Mouse (Mus musculus) frontal cortex, adult (tissue): Measurements from ENCODE around the gene Ciao2a.

Experiments
- ATAC-seq: cut with Nextera tagmentation; 2 replicates; pipeline ENCODE4 v1.9.2; 2017; ENCODE audit warnings: mild to moderate bottlenecking, moderate library complexity, mixed read lengths; ENCODE audit not compliant: low TSS enrichment

Ciao2a gene

DNA sequence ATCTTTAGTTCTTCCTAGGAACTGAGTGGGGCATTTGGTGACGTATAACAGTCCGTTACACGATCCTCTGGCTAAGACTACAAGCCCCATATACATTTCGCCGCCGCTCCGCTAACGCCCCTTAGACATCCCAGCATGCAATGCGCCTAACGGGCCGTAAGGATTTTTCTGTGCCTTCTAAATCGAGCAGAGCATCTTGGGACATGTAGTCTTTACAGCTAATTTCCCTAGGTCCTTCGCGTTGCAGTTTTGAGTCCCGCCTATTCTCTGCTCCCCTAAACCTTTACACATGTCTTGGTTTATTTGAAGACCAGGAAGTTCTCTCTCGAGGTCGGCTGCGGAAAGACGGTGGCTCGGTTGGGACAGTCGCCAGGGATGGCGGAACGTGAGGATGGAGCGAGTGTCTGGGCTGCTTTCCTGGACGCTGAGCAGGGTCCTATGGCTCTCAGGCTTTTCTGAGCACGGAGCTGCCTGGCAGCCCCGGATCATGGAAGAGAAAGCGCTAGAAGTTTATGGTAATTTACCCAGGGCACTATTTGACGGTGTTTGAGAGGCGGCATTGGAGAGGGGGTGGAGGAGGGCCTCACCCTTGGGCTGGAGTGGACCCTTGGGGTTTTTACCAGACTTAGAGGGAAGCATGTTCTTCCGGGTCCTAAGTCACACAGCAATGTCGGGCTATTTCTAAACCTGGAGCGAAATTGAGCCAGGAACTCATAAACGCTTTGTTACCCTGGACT is at the start of gene Ciao2a, which contains the start of gene Snx1:
TSS of gene Ciao2a (plus strand) at position 156 of the 737 bp plus-strand sequence.
TSS of gene Snx1 (minus strand) at position 132 of the 737 bp plus-strand sequence.
- ATAC-seq = peak; percentile 76

DNA sequence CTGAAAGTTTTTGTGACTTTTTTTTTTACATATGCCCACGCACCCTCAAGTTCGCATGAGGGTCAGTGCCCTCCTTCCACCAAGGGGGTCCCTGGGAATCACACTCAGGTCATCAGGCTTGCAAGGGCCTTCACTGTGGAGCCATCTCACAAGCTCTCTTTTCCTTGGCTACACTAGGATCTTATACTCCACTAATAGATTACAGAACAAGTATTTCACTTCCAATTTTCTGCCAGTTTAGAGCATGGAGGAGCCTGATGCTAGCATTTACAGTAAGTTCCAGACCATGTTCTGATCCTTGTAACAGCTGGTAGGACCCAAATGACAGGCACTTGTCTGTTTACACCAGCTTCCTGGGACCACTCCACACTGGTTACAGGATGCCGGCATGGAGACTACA is 48.3 kb upstream of the Ciao2a start:
- ATAC-seq = no peak

DNA sequence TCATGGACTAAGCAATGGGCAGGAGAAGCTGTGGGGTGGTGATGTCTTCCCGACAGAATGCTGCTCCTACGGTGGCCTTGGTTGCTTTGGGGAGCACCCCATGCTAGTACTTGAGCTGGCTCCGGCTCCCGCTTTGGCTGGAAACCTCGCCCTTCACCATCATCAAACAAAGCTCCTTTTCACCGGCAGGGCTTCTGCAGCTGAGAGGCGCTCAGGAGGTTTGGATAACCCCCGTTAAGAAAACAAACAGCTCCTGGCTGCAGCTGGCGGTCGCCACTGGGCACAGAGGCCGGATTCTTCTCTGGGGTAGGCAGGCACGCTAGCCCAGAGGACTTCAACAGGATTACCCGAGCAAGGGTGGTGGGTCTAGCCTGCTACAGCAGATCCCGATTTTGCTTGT is 47.9 kb upstream of the Ciao2a start:
- ATAC-seq = no peak; the same call in 1 of the 2 replicates

DNA sequence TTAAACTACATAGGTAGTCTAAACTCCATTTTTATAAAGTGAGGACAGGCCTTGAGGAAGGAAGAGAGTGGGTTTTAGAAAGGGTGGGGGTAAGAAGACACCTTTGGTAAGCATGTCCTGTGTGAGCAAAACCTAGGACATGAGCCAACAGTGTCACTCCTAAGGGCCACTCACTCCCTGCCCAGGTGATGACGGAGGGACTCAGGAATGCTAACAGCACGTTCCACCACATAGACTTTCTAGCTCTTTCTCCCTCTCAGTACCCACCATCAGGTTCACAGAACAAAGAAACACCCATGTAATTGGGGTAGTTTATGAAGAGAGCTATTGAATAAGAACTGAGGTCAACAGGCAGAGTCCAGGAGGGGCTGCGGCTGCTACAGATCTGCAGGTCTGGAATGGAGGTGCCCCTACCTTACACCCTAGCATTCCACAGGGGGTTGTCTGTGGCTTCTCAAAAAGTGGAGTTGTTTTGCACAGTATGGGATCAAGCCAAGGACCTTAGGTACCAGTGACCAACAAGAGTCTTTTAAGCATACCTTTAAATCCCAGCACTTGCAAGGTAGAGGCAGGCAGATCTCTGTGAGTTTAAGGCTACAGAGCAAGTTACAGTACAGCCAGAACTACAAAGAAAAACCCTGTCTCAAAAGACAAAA is 45.5 kb upstream of the Ciao2a start:
- no peak for ATAC-seq

DNA sequence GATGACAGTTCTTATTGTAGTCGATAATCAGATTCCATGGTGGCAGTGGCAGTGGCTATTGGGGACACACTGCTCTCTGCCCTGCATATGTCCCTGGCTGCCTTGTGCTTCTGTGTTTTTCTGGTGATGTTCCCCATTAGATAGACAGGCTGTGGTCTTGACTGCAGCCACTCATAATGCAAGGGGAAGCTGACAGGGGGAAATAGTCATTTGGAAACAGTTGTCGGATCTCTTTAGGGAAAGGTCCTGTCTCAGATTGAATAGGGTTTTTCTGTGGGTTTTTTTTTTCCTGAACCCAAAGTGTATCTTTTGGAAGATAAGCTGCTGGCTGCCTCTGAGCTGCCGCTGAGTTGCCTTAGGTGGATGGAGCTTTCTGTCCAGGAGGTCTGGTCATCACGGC is 44.4 kb upstream of the Ciao2a start:
- no peak for ATAC-seq

DNA sequence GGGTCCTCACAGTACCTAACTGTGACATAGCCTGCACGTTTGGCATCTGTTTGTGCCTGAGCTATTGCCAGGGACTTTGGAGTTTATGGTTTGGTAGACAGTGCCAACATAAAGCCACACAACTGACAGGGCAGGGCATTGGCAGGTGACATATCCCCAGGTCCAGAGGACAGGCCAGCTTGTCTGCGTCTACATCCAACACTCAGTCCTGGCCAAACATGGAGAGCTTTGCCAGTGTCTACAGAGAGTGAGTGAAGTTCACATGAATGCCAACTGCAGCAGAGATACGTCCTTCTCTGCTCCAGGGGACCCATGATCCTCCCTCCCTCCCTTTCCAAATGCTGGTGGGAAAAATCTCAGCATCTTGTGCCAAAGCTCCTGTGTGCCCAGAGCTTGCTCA is 42.2 kb upstream of the Ciao2a start:
- ATAC-seq = no peak

DNA sequence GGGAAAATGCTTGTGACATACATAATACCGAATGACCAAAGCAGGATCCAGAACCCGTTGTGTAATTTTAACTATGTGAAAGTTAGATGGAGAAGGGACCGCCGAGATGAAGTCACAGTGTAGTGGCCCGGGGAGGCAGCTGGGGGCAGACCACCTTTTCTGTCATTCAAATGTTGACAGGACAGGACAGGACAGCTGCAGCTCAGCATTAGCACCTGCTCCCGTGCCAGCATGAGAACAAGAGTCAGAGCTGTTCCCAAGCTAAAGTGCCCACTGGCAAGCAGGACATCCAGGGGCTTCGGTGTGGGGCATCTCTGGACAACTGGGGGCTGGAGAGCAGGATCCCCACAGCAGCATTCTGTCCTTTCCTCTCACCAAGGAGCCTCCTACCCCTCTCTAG is 39.3 kb upstream of the Ciao2a start:
- no peak for ATAC-seq

DNA sequence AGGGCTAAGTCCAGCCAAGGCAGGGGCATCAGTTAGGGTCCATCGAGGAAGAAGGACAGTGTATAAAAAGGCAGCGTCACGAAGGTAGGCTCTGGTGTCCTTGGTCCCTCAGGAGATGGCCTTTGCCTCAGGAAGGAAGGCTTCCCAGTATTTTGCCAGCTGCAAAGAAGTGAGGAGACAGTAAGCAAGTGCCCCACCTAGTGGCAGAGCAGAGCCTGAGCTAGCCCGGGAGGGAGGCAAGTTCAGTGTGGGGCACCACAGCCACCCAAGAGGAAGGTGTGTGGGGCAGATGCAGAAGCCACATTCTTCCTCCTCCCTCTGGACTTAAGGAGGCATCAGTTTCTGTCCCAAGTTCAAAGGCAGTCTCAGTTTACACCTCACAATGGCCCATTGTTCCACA is 38.0 kb upstream of the Ciao2a start:
- ATAC-seq = peak; percentile 50; the same call in 1 of the 2 replicates

DNA sequence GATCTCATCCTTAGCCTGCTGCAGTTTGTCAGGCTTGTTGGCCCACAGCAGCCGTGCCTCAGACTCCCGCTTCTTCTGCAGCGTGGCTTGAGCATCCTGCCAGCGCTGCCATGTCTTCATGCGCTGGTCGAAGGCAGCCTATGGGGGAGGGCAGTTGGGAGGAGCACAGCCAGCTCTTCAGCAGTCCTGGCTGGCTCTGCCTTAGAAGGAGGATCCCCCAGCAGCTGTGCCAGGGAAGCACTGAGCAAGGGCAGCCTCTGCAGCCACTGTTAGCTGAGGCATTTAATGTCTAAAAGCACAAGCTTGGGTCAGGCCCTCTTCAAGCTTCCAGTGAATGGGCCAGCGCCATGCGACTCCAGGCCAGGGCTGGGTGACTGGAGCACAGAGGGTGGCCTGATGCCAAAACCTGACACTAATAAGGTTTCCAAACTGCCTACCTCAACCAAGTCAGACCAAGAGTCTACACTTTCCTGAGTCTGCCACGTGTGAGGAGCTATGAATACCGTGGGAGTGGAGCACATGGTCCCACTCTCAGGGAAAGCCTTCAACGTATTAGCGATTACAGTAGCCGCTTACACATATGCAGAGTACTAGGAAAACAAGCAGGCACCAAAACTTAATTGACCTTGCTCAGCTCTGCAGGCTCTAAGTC is 35.7 kb upstream of the Ciao2a start:
- peak; percentile 50 for ATAC-seq

DNA sequence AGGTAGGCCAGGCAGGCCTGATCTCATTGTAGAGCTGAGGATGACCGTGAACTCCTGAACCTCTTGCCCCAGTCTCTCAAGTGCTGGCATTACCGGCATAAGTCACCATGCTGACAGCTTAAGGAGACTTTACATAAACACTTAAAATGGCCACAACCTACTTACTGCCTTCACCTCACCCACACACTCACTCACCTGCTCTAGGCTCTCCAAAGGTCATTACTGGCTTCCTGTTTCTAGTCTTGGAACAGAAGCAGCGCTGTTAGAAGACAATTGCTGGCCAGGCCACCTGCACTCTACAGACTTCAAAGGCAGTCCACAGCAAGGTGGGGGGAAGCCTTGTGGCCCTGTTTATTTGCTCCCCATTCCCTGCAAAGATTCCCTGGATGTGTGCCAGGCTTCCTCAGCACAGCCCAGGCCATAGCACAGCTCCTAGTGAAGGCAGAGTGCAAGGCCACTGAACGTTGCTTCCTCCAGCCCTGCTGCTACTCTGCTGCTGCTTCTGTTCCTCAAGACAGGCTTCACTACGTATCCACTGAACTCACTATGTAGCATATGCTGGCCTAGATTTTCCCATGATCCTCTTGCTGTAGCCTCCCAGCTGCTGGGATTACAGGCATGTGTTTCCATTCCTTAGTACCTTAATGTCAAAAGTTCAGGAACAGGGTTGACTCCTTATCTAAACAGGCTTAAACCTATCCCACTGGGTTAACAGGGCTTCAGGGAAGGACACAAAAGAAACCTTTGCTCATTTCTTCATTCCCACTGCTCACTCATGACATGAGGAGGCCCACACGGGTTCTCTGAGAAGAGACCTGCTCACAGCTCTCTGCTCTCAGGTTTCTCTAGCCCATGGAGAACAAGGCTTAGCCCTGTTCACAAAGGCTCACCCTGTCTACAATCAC is 34.8 kb upstream of the Ciao2a start:
- ATAC-seq = no peak

DNA sequence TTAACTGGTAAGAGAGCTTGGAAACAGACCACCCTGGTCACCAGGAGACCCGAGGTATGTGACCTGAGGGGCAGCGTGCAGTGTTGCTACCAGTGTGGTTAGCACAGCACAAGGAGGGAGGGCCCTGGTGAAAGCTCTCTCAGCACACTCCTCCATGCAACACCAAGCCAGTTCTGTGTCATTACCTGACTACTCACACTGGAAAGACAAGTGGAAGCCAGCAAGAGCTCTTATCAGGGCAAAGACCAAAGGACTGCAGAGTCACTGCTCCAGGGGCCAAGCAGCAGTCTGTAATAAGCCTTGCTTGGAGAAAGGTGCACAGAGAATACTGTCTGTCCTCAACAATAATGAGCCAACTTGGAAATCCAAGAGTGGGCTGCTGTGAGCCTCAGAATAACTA is 33.7 kb upstream of the Ciao2a start:
- no peak for ATAC-seq

DNA sequence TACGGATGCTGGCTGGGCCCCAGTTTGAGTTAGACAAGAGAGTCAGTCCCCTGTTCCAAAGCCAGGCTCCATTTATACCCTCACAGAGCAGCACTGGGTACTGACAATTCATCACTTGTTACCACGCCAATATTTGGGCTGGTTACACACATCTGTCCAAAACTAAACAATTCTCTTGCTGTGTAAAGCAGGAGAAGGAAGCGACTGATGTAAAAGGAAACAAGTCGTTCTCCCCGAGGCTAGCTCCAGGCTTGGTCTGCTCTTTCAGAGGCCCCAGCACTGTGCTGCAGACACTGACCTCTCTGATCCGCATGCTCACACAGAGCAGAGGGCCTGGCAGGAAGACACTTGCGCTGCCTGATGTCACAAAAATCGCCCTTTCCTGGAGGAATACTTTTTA is 24.8 kb upstream of the Ciao2a start:
- peak; percentile 59 for ATAC-seq

DNA sequence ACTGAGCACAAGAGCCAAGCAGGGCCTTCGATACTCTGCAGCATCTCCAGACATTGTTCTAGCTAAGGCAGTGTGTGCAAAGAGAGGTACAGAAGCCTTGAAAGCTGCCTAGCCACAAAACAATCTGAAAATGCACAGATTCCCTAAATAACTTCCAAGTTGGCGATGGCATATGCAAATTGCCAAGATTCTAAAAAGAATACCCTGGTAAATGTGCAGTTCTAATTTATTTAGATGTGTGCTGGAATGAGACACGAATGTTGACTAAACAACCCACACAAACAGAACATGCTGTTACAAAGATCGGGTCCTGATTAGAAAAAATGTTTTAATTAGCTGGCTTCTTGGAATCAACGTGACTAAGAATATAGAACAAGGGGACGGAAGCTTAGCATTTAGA is 23.7 kb upstream of the Ciao2a start:
- ATAC-seq = peak; percentile 58; the same call in 1 of the 2 replicates

DNA sequence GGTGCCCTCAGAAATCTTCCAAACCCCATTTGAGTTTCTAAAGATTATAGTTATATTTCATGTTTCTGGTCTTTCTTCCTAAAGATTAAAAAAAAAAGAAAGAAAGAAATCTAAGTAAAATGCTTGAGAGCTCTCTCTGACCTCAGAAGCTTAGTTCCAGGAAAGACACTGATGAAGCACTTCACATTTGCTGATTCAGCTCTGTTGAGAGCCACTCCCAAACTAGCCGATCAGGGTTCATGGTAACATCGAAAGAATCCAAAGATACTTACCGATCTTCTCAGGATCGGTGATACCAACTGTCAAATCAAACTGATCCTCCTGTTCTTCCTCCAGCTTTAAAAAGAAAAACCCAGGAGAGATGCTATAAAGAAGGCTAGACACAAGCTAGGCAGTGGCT is 21.8 kb upstream of the Ciao2a start:
- no peak for ATAC-seq

DNA sequence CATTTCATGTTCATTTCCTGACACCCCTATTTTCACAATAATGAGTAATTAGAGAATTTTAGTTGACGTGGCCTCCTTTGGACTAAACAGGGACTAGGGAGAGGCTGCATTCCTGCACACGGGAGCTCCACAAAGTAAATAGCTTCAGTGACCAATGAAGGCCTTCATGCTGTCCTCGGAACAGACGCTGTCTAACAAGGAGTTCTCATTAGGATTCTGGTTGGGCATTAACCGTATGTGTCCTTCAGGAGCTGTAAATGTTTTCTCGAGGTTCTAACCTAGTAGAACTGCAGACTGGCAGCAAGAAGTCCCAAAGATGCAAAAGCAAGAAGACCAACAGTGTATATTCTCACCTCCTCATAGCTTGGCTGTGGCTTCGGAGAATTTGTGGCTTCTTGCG is 21.2 kb upstream of the Ciao2a start:
- no peak for ATAC-seq

DNA sequence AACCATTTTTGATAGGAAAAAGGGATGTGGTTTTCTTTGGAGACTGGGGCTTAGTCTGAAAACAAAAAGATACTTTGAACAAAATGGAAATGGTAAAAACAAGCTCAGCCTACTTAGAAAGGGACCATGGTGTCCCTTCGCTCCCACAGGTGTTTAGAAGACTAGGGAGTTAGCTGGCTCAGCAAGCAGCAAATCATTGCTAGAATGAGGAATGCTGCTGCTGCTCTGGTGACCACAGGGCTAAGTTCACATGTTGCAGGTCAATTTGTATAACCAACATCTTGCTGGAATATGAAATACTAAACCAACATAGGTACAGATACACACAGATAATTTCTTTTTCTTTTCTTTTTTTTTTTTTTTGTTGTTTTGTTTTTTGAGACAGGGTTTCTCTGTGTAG is 16.8 kb upstream of the Ciao2a start:
- ATAC-seq = no peak

DNA sequence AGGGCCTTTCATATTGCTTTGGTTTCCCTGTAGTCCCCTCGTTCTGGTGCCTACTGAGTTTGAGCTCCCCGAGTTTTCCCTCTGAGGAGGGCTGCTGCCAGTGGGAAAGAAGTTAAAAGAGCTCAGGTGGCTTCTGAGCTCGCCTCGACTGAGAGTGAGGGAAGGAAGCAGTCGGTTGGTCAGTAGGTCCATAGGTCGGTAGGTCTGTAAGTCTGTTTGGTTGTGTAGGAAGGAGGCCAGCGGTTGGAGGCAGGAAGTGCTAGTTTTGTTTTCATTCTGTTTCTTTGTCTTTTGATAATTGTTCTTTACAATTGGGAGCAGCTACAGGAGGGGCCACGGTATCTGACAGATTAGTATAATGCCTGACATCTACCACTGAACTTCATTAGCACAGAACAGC is 16.3 kb upstream of the Ciao2a start:
- ATAC-seq = no peak

DNA sequence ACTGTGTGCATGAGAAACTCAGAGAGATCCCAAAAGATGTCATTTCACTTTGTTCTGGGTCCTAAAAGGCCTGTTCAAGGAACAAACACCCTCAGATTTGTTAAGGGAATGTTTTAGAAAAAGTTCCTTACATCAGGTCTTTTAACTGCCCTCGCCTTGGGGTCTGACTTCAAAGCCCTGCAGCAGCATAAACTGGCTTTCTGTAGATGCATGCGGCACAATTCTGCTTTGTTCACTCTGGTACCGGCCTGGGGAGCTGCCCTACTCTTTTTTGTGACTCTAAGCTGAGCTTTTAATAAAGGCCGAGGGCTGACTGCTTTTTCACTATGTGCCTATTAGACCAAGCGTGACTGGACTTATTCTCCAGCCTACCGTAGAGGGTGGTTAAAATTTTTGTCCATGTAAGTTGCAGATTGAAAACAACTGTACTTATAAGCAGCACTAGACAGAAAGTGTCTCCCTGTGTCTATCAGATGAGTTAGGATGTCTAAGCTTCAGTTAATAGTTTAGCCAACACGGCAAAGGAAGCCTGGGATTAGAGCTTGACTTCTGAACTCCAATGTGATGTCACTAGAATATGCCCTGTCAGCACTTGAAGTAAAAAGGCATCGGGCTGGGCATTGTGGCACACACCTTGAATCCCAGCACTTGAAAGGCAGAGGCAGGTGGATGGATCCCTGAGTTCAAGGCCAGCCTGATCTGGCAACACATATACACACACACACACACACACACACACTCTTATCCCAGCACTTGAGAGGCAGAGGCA is 15.6 kb upstream of the Ciao2a start:
- ATAC-seq = no peak

DNA sequence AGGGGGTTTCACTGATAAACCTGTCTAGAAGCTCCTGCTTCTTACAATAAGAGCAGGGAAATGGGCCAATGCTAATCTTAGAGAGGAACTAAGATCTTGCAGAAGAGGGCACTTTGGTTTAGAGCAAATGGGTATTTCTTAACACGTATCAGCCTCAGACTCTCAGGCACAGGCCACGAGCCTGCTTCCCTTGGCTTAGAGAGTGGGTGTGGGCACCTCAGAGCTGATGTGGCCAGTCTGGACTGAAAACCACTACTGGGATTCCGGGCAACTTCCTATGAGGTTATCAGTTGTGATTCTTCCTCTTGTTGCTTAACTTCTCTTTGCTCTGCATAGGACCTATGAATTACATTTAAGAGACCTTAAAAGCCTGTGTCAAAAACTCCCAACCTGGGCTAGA is 12.1 kb upstream of the Ciao2a start:
- no peak for ATAC-seq

DNA sequence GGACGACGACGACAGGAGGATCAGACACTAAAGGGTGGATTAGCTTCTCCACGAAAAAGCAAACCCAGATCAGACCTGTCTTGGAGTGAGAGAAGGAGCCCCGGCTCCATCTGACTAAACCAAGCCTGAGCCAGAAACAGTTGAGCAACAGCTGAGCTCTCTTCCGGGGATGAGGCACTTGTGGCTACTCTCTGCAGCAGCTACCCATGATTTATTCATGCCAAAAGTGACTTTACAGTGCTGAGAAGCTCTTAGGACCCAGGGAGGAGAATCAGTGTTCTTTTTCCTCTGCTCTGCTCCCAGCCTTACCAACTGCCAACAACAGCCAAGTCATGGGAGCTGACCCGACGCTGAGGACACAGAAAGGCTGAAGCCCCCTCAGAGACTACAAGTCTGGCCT is 9.5 kb upstream of the Ciao2a start:
- peak; percentile 71 for ATAC-seq

DNA sequence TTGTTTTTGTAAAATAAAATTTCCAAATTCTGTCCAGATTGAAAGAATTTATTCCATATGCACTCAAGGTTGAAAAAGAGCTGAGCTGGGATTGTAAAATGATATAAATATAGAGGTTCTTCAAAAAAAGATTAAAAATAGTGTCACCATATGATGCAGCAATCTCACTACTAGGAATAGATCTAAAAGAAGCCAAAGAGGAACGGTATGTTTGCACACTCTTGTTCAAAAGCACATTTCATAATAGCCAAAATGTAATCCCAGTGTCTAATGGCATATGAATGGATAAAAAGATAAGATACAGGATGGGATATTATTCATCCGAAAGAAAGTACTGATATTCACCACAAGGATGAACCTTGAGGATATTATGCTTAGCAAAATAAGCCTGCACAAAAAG is 6.9 kb upstream of the Ciao2a start:
- ATAC-seq = peak; percentile 55
